Mouse (Mus musculus) cerebellum, adult (tissue): ENCODE data around the gene Smug1.

Experiments used
- ATAC-seq: cut with Nextera tagmentation; 2 replicates; pipeline ENCODE4 v1.9.2; 2017; ENCODE audit warnings: mild to moderate bottlenecking, moderate library complexity, mixed read lengths; ENCODE audit not compliant: insufficient number of reproducible peaks, low FRiP score, low TSS enrichment

Gene Smug1

GRCm38 (mm10) chr15:103167042-103167615, at the start of gene Smug1:
TSS of gene Smug1 (minus strand) at chr15:103167092.
- ATAC-seq: no peak

- ATAC-seq: no peak
These were observed 49.2 kb upstream of the Smug1 start for GRCm38 (mm10) chr15:103216052-103216451.

GRCm38 (mm10) chr15:103214971-103215907, 48.3 kb upstream of the Smug1 start:
- peak; percentile 26; the same call in 1 of the 2 replicates for ATAC-seq

GRCm38 (mm10) chr15:103214149-103214548, 47.3 kb upstream of the Smug1 start:
- no peak for ATAC-seq

GRCm38 (mm10) chr15:103205156-103205555, 38.3 kb upstream of the Smug1 start:
- ATAC-seq: no peak

- no peak for ATAC-seq
These were observed 35.3 kb upstream of the Smug1 start for GRCm38 (mm10) chr15:103202088-103202793.

- ATAC-seq: no peak
These were observed 30.9 kb upstream of the Smug1 start for GRCm38 (mm10) chr15:103197785-103198184.

- ATAC-seq: no peak
These were observed 29.9 kb upstream of the Smug1 start for GRCm38 (mm10) chr15:103196835-103197234.

GRCm38 (mm10) chr15:103193606-103194005, 26.7 kb upstream of the Smug1 start:
- no peak for ATAC-seq

- no peak for ATAC-seq
These were observed 23.9 kb upstream of the Smug1 start for GRCm38 (mm10) chr15:103190531-103191462.

- no peak for ATAC-seq
These were observed 23.2 kb upstream of the Smug1 start for GRCm38 (mm10) chr15:103190083-103190482.

GRCm38 (mm10) chr15:103187803-103188202, 20.9 kb upstream of the Smug1 start:
- no peak for ATAC-seq

- 0 out of 2 replicates have a peak, but pooled peaks have one; percentile 21 for ATAC-seq
These were observed 18.7 kb upstream of the Smug1 start for GRCm38 (mm10) chr15:103185462-103186198.

GRCm38 (mm10) chr15:103183651-103184610, 17.0 kb upstream of the Smug1 start:
- no peak for ATAC-seq

GRCm38 (mm10) chr15:103183135-103183534, 16.2 kb upstream of the Smug1 start:
- no peak for ATAC-seq

GRCm38 (mm10) chr15:103182166-103182790, 15.4 kb upstream of the Smug1 start:
- 0 out of 2 replicates have a peak, but pooled peaks have one; percentile 13 for ATAC-seq

GRCm38 (mm10) chr15:103180406-103180805, 13.5 kb upstream of the Smug1 start:
- no peak for ATAC-seq

- no peak for ATAC-seq
These were observed 11.9 kb upstream of the Smug1 start for GRCm38 (mm10) chr15:103178767-103179166.
